Mouse (Mus musculus) intestine, embryonic 16.5 days (tissue): Measurements from ENCODE around the gene Psmc5. TPM values are rescaled to one million over a fixed set of nuclear protein-coding genes. Genes with fewer than 3 reads are reported as not detected.

Source experiments
- polyA plus RNA-seq: library from polyadenylated mRNA; unstranded; fragments of >200 nt; fragmentation: Nextera tagmentation; extraction: Ambion mirVana; gene quantifications from 2 replicates; pipeline ENCODE4 v1.2.1, GENCODE M21; 2015

The Psmc5 gene
- polyA plus RNA-seq, 1 experiment from 2014 or later, result 263 TPM

Other genes starting within 250 kb of the Psmc5 start
- gene Kcnh6, start 248.0 kb upstream of the Psmc5 start, polyA plus RNA-seq, result 2.1 and 2.6 TPM in 2 replicates
- 42.7 and 48.0 TPM in 2 replicates for gene Dcaf7, start 219.3 kb upstream of the Psmc5 start, polyA plus RNA-seq
- gene Taco1, start 190.1 kb upstream of the Psmc5 start, polyA plus RNA-seq, result 14.0 and 17.7 TPM in 2 replicates
- gene Map3k3, start 171.5 kb upstream of the Psmc5 start, polyA plus RNA-seq, result 5.7 and 6.1 TPM in 2 replicates
- gene Gm10840, start 95.3 kb upstream of the Psmc5 start, polyA plus RNA-seq, result not detected in 2 replicates
- 80.1 and 84.3 TPM in 2 replicates for gene Limd2, start 95.3 kb upstream of the Psmc5 start, polyA plus RNA-seq
- gene Strada, start 54.0 kb upstream of the Psmc5 start, polyA plus RNA-seq, result 13.0 and 13.5 TPM in 2 replicates
- 94.0 and 97.3 TPM in 2 replicates for gene Ccdc47, start 39.8 kb upstream of the Psmc5 start, polyA plus RNA-seq
- gene Ddx42, start 39.2 kb upstream of the Psmc5 start, polyA plus RNA-seq, result 54.5 and 57.5 TPM in 2 replicates
- 42.9 and 50.8 TPM in 2 replicates for gene Ftsj3, start 75 bp upstream of the Psmc5 start, polyA plus RNA-seq
- gene Smarcd2, start 16.8 kb downstream of the Psmc5 start, polyA plus RNA-seq, result 48.1 and 49.7 TPM in 2 replicates
- gene Tcam1, start 20.5 kb downstream of the Psmc5 start, polyA plus RNA-seq, result 0.20 and 0.27 TPM in 2 replicates
- not detected in 2 replicates for gene Gh, start 45.7 kb downstream of the Psmc5 start, polyA plus RNA-seq
- 3.0 and 4.4 TPM in 2 replicates for gene Cd79b, start 58.6 kb downstream of the Psmc5 start, polyA plus RNA-seq
- gene Scn4a, start 97.1 kb downstream of the Psmc5 start, polyA plus RNA-seq, result 0.02 TPM in 1 of 2 replicates, not detected in the other
- gene Prr29, start 109.3 kb downstream of the Psmc5 start, polyA plus RNA-seq, result 0.53 and 0.54 TPM in 2 replicates
- 38.3 and 40.5 TPM in 2 replicates for gene Icam2, start 131.9 kb downstream of the Psmc5 start, polyA plus RNA-seq
- 4.1 TPM in 2 replicates for gene Ern1, start 231.7 kb downstream of the Psmc5 start, polyA plus RNA-seq